Mouse (Mus musculus) heart, adult 8-10 months (tissue): ENCODE data around the gene Mga. TPM values are rescaled to one million over a fixed set of nuclear protein-coding genes. Genes with fewer than 3 reads are reported as not detected.
A peak's percentile ranks its signal among the peaks of the same experiment; 100 is the strongest.

Source experiments
- DNase-seq: peaks from one replicate; pipeline ENCODE4 v3.0.0; 2022; ENCODE audit warnings: low spot score
- total RNA-seq, 4 experiments: library from RNA; stranded (reverse); gene quantifications; 2 replicates each; pipeline ENCODE4 v1.2.4; 2022

Gene Mga
- 10 to 100 TPM; 33.6 to 39.0 (median 35.9) TPM for total RNA-seq

DNA sequence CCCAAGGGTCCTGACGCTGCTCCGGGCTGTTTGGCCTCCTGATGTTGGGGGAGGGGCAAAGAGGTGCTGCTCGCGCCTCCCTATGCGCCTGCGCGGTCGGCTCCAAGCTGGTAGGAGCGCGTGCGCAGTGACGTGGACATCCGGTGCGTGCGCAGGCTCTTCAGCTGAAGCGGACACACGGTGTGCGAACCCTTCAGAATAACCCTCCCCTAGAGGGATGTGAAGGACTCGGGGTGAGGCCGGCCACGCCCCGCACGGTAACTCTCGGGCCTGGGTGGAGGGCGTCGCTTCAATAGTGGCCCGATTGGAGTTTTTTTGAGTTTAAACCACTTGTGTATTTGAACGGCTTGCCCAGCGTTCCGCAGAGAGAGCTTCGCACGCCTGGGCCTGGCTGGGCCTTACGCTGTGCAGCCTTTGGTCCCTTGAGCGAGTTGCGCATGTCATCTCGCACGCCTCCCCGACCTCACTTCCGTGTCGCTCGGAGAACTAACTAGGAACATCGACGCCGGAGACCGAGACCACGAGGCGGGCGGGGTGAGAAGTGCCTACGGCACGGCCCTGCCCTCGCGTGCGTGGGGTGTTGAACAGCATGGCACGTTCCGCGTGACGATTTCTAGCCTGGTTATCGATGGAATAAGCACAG lies at the start of gene Mga:
Gene Mga, plus strand, starts transcription at position 139 of the 643 bp plus-strand sequence.
- peak; percentile 95 for DNase-seq

DNA sequence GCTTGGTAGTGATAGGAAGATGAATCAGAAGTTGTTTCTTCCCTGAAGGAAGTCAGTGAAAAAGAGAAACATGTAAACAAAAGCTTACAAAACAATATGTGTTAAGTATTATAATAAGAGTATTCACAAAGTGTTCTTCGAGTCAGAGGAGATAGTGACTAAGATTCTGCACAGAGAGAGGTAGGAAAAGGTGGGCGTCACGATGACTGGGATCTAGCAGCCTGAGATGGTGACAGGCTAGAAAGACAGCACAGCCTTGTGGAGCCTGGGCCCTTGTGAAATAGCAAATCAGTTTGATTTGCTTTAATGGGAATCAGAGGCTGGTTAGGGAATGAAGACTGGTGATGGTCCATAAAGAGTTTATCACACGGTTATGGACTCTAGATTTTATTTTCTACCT lies 43.2 kb upstream of the Mga start:
- DNase-seq: no peak

DNA sequence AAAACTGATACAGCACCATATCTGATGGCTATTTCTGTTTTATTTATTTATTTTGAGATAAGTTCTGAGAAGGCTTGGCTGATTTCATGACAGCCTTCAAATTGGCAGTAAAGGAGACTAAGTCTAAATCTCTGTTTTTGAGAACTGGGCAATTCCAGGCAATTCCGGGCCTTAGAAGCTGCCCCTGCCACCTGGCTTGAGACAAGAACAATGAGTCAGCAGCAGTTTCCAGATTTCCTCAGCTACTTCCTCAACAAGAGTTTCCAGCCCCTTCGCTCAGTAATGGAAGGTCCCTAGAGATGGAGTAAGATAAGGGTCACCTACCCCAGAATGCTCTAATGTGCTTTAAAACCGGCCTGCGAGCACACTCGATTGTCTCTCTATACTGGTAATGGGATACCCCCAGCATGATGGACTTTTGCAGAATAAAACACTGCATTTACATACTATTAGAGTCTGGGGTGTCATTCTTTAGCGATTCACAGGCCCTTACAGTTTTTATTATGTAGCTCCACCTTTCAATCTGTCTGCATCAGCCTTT lies 41.6 kb upstream of the Mga start:
- DNase-seq: no peak

DNA sequence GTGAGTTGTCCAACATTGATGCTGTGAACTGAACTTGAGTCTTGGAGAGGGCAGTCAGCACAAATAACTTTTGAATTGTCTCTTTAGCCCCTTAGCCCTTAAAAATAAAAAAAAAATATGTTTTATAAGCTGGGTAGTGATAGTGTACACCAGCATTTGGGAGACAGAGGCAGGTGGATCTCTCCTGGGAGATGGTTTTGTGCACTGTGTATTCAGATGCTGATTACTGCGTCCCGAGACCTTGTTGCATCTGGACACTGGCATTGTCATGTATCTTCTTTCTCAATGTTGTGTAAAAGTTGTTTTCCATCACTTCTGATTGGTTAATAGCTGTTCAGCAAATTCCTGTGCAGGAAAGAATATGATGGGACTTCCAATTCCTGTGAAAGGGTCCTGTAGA lies 39.7 kb upstream of the Mga start:
- DNase-seq: no peak

DNA sequence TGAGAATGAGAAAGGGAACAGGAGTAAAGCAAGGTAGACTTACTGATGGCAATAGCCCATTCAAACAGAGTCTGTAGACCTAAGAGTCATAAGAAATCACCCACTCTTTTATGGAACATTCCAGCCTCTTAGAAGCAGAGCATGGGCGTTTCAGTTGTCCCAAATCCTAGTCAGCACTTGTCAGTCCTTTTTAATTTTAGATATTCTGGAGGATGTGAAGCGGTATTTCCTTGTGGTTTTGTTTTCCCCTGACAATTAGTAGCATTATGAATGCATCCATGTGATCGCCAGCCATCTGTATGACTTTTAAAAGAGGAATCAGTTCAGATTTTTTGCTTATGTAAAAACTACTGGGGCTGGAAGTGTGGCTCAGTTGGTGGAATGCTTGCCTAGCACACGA lies 32.5 kb upstream of the Mga start:
- no peak for DNase-seq

DNA sequence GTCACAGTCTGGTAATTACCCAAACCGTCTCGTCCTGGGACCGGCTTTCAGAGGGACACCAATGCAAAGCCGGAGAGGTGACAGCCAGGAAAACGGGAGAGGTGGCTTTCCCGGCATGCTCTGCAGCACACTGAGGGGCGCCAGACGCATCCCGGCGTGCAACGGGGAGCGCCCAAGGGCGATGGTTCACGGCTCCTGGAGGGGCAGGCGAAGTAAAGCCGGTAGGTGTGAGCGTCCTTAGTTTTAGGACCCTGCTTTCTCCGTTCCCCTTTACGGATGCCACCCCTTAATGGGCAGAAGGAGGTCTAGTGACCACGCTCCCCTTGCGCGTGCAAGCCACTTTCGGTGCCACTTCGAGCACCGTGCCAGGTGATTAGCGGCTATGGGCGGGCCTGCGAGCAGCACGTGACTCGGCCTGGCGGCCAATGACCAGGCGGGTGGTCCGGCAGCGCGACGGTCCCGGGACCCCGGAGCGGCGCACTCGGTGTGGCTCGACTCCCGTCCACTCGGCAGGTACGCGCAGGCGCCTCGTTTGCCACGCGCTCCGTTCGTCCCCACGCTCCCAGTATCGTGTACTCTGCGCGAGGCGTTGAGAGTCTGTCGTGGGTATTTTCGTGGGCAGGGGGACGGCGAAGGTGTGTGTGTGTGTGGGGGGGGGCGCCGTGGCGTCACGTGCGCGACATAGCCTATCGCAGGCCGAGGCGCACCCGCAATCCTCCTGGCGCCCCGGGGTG lies 24.5 kb upstream of the Mga start:
- DNase-seq: peak; percentile 61

DNA sequence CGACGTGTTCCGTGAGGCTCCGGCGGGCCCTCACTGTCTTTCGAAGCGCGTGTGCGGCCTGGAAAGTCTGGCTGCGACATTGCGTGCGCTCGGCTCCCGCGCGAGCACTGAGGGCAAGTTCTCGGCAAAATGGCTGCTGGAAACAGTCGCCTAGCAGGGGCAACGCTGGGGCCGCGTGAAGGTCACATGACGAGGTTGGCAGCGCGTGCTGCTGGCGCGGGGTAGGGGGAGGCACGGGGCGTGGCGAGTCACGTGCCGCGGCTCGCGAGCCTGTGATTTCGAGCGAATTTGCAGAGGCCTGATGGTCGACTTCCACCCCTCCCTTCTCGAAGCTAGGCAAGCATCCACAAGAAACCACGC lies 23.9 kb upstream of the Mga start:
- DNase-seq: peak; percentile 73

DNA sequence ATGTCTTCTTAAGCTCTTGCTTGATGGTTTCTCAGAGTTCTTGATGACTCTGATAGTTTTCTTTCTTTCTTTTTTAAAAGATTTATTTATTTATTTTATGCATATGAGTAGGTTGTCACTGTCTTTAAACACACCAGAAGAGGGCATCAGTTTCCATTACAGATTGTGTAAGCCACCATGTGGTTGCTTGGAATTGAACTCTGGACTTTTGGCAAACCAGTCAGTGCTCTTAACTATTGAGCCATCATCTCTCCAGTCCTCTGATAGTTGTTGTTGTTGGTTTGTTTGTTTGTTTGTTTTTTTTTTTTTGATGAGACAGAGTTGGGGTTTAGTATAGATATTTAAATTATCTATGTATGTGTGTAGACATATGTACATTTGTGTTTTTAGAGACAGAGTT lies 21.0 kb upstream of the Mga start:
- DNase-seq: no peak

DNA sequence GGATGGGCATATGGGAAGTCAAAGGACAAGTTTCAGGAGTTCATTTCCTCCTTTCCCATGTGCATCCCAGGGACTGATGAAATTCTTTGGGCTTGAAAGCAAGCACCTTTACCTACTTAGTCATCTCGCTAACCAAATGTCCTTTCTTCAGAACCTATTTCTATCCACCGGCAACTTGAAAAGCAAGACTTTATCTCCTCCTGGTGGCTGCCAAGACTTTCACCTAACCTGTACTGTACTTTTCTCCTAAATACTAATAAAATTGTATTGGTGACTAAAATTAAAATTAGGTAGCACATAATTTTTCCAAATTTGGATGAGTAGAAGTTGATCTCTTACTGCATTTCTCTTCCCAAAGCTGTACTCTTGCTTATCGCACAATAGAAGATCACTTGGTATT lies 9.8 kb upstream of the Mga start:
- DNase-seq: no peak

DNA sequence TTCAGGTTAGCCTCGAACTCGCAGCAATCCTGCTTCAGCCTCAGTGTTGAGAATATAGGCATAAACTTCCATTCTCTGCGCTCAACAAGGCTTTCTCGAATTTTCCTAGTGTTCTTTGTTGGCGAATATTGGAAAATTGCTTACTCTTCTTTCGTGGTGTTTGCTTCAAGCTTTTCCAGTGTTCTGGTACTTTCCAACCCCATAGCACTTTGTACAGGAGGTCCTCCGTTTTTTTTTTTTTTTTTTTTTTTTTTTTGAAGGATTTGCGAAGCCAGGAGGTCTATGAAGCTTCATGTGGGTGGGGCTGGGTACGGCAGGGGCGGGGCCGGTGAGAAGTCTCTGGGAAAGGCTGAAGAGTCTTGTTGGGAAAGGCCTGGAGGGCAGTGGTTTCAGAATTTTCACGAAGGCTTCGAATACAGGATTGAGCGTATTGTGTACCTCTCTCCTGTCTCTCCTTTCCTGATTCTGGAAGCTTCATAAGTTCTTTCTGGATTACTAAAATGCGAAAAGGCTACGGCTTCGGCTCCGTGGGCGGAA lies 407 bp upstream of the Mga start:
- DNase-seq: peak; percentile 9

DNA sequence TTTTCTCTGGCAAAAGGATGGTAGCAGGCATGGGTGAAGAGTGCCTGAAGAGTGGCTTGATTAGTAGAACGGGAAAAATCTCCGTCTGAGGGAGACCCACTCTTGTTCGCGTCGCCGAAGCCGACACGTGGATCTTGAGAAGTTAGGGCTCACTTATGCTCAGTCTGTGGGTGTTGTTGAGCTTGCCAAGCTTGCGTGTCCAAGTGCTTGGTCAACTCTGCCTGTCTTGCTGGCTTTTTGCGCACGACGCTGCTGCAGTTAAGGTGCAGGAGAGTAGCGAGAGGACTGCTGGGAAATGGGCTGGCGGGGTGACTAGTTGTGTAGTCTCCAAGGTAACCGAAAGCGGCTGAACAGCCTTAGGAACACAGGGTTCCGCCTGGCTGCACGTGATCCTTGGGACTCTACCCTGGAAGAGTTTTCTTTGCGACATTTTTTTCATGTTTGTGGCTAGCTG lies 1.1 kb downstream of the Mga start:
- peak; percentile 77 for DNase-seq

DNA sequence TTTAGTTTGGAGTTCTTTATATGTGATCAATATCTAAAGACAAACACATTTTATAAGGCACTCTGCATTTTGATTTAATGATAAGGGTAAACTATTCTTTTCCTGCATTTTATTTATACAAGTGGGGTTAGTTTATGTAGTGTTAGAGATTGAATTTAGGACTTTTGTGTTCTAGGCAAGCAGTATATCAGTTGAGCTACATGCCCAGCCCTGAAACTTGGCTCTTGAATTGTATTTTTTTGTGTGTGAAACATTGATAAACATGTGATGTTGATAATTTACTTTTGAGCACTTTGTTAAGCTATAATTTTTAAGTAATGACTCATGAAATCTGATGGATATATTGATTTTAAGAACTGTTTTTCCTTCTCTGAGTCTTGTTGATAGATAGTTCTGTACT lies 19.0 kb downstream of the Mga start:
- no peak for DNase-seq

DNA sequence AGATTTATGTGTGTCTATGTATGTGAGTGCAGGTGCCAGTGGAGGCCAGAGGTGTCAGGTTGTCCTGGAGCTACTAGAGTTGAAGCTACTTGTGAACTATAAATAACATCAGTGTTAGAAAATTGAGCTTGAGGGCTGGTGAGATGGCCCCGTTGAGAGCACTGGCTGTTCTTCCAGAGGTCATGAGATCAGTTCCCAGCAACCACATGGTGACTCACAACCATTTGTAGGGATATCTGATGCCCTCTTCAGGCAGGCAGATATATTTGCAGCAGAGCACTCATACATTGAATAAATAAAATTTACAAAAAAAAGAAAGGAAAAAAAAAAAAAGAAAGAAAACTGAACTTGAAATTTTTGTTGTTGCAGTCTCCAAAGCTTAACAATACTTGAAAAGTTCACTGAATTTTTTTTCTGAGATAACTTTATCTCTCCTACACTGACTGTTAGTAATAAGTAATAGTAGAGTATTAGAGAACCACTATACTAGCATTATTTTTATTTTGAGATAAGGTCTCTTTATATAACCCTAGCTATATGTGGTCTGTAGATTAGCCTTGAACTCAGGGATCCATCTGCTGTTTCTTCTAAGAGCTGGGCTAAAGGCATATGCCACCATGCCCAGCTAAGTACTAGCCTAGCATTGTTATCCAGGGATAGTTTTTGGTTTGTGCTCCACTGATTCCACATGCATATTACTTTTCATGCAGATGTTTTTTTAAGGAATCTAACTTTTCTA lies 20.8 kb downstream of the Mga start:
- no peak for DNase-seq

DNA sequence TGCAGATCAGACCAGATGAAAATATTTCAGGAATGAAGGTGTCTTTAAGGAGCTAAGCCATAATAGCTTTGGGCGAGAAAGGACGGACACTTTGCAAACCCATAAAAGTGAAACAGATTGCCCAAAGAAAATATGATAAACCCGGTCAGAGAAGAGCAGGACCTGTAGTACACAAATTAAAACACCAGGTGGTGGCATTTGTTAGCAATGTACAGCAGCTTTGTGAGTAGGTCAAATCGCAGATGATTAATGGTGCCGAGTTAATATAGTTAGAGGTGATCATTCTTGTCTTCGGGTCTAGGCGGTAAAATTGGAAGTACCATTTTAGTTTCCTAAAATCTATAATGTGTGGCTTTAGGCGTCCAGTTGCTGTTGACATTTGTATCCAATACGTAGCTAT lies 73.5 kb downstream of the Mga start:
- DNase-seq: peak; percentile 61

DNA sequence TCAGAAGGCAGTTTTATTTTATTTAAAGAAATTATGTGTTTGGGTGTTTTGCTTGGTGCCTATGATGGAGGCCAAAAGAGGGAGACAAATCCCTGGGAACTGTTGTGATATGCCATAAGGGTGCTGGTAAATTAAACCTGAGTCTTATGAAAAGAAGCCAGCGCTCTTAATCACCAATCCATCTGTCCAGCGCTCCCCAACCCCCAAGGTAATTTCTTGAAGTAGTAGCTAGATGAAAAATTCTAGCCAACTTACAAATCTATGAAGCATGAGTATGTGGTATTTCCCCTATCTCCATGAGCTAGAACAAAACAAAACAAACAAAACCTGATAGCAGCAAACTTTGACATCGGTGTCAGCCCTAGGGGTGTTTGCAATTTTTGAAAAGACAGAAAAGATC lies 74.3 kb downstream of the Mga start:
- no peak for DNase-seq

DNA sequence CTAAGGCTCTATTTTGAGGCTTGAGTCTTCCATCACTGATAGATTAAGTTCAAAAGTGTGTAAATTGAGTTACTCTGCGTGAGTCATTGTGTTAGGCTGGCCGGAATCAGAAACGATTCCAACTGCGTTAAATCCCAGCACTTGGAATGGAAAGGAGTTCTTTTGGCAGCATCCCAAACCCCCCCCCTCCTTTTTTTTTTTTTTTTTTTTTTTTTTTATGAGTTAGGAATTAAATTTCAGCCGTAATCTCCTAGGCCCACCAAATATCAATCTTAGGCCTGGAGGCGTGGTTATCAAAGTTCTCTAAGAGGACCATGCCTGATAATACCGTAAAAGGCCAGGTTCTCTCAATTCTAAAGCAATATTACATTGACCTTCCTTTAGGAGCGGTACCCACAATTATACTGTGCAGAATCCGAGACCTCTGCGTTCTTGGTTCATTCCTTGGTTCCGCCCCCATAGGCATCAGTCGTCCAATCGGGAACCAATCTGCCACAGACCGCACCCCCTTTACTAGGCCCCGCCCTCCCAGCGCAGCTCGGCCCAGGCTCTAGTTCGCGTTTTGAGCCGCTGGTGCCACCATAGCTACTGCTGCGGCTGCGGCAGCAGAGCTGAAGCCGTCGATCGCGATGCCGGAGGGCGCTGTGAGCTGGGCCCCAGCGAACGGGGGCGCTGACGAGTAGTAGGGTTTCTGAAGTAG lies 75.0 kb downstream of the Mga start:
- peak; percentile 96 for DNase-seq

DNA sequence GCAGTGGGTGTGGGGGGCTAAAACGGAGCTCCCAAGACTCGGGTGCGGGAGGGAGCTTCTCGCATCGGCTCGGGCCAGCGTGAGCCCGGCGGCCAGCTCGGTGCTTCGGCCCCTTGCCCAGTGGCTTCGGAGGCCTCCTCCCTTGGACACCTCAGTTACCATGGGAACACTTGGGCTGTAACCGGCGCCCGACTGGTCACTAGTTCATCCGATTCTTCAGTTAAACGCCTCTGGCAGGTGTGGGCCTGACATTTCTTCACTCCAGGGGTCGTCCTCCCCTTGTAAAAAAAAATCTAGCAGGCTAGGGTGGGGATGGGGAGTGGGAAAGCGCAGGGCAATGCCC lies 75.5 kb downstream of the Mga start, which contains the start of gene Mapkbp1:
Gene Mapkbp1, plus strand, starts transcription at position 163 of the 343 bp plus-strand sequence.
- no peak for DNase-seq

DNA sequence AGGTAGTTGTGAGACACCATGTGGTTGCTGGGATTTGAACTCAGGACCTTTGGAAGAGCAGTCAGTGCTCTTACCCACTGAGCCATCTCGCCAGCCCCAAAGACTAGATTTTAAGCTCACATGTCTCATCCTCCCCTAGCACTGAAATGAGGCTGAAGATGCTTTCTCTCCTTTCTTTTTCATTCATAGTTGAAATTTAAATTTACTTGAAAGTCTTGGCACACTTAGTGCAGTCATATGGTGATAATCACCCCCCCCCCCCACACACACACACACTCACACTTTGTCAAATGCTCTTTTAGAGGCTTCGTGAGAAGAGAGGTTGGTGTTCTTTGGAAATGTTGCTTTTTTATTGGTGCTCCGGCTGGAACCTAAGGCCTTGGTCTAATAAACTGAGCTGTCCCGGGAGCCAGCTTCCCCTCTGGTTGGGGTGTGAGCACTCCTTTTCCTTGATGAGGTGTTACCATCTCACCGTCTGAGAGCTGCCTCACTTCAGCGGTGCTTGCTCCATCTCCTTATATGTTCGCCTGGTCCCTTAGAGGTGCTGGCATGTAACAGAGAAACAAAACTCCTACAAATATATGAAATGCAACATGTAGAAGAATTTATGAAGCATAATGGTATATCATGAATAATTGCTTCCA lies 83.4 kb downstream of the Mga start:
- no peak for DNase-seq

DNA sequence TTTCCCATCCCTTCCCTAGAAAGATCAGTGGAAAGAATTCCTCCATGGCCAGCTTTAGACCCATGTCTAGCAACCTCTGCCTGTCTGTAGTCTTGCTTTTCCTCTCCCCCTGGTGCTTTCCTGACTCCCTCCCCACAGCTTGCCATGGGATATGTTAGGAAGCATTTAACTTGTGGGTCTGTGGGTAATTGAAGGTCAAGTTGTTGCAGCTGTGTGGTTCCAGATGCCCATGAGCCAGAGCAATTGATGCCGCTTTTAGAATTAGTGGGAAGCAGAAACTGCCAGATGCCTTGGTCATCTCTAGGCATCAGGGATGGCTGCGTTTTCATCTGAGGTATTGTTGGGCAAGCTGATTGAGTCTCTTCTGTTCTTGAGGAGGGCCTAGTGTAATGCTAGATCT lies 84.6 kb downstream of the Mga start:
- no peak for DNase-seq

DNA sequence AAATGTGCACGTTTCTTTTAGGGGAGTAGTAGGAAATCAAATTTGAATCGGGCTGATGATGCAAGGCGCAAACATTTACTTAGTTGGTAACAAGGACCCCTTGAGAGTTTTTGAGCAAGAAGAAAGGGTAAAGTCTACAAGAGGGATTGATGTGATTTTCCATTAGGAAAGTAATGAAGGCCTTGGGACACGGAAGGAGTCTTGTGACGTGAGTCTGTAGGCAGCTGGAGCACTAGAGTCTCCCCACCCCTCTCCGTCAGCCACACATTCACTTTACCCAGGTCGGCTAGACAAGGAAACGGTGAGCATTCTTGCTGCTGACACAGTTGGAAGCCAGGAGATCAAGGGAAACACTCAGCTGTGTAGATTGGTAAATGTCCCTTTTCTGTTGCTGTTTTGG lies 88.8 kb downstream of the Mga start:
- no peak for DNase-seq

DNA sequence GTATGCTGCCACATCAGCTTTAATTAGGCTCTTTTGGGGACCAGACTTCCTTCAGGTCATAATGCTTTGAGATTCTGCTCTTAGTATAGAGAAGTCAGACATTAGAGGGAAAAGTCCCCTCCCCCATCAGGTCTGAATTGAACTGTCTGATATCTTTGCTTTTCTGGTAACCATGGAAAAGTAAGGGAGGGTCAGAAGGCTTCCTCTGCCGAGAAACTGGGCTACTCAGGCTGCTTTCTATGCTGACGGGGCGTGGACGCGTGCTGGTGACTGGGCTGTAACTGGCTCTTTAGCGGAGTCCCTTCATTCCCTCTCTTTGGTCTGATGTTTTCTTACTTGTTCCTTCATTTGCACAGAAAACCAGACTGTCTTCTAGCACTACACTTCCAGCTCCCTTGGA lies 89.3 kb downstream of the Mga start:
- no peak for DNase-seq
